Mouse (Mus musculus): Measurements from ENCODE around the gene Ttc7b. TPM values are rescaled to one million over a fixed set of nuclear protein-coding genes. Genes with fewer than 3 reads are reported as not detected.

The Ttc7b gene
- polyA plus RNA-seq, 1 experiment from 2014 or later: 1.0 TPM

- Histone ChIP-seq H3K4me1 (replicated peaks) (no peaks in the 10 kb centered on the region), H3K27me3 (no peaks in the 10 kb centered on the region), H3K4me3 (replicated peaks) (no peak overlapping the region), H3K9me3 (replicated peaks) (no peaks in the 10 kb centered on the region), H3K4me2 (no peak overlapping the region), H3K9ac (no peak overlapping the region), H3K36me3 (replicated peaks) (0 out of 2 replicates have a peak, but pooled peaks cover 2% of the 10 kb centered on the region), H3K27ac (replicated peaks) (no peak overlapping the region)
- WGBS (ENCODE audit: insufficient replicate concordance): 58% methylated on average over 7 of the region's 7 CpGs
- no peak for ATAC-seq (ENCODE audit: insufficient read depth)
These were observed 166.7 kb downstream of the Ttc7b start for GRCm38 (mm10) chr12:100353954-100354353.

- ATAC-seq (ENCODE audit: insufficient read depth): no peak
- Histone ChIP-seq H3K27me3 (no peaks in the 10 kb centered on the region), H3K27ac (replicated peaks) (no peak overlapping the region), H3K4me1 (replicated peaks) (no peaks in the 10 kb centered on the region), H3K9me3 (replicated peaks) (no peaks in the 10 kb centered on the region), H3K4me2 (no peak overlapping the region), H3K36me3 (replicated peaks) (0 out of 2 replicates have a peak, but pooled peaks cover 2% of the 10 kb centered on the region), H3K4me3 (replicated peaks) (no peak overlapping the region), H3K9ac (no peak overlapping the region)
- WGBS (ENCODE audit: insufficient replicate concordance): 66% methylated on average over 16 of the region's 16 CpGs
These were observed 167.4 kb downstream of the Ttc7b start for GRCm38 (mm10) chr12:100353075-100353782.

GRCm38 (mm10) chr12:100352094-100352493, 168.5 kb downstream of the Ttc7b start:
- no peak overlapping the region for H3K9ac ChIP-seq
- H3K4me2 ChIP-seq: no peak overlapping the region
- ATAC-seq (ENCODE audit: insufficient read depth): no peak
- no peak overlapping the region for H3K4me3 ChIP-seq (replicated peaks)
- no peaks in the 10 kb centered on the region for H3K9me3 ChIP-seq (replicated peaks)
- WGBS (ENCODE audit: insufficient replicate concordance): 39% methylated on average over 6 of the region's 6 CpGs
- H3K27me3 ChIP-seq: no peaks in the 10 kb centered on the region
- no peak overlapping the region for H3K27ac ChIP-seq (replicated peaks)
- no peaks in the 10 kb centered on the region for H3K4me1 ChIP-seq (replicated peaks)
- 0 out of 2 replicates have a peak, but pooled peaks cover 2% of the 10 kb centered on the region for H3K36me3 ChIP-seq (replicated peaks)

- ATAC-seq (ENCODE audit: insufficient read depth): no peak
- WGBS (ENCODE audit: insufficient replicate concordance): 65% methylated on average over 6 of the region's 6 CpGs
- Histone ChIP-seq H3K9ac (no peak overlapping the region), H3K4me3 (replicated peaks) (no peak overlapping the region), H3K36me3 (replicated peaks) (no peaks in the 10 kb centered on the region), H3K4me2 (no peak overlapping the region), H3K9me3 (replicated peaks) (no peaks in the 10 kb centered on the region), H3K4me1 (replicated peaks) (no peaks in the 10 kb centered on the region), H3K27me3 (no peaks in the 10 kb centered on the region), H3K27ac (replicated peaks) (no peak overlapping the region)
These were observed 177.1 kb downstream of the Ttc7b start for GRCm38 (mm10) chr12:100343554-100343953.

GRCm38 (mm10) chr12:100341614-100342013, 179.0 kb downstream of the Ttc7b start:
- Histone ChIP-seq H3K4me1 (replicated peaks) (no peaks in the 10 kb centered on the region), H3K4me2 (no peak overlapping the region), H3K36me3 (replicated peaks) (no peaks in the 10 kb centered on the region), H3K9me3 (replicated peaks) (no peaks in the 10 kb centered on the region), H3K27me3 (no peaks in the 10 kb centered on the region), H3K27ac (replicated peaks) (no peak overlapping the region), H3K4me3 (replicated peaks) (no peak overlapping the region), H3K9ac (no peak overlapping the region)
- ATAC-seq (ENCODE audit: insufficient read depth): no peak
- WGBS (ENCODE audit: insufficient replicate concordance): 70% methylated on average over 7 of the region's 7 CpGs

GRCm38 (mm10) chr12:100340901-100341460, 179.6 kb downstream of the Ttc7b start:
- H3K27me3 ChIP-seq: no peaks in the 10 kb centered on the region
- no peak overlapping the region for H3K4me3 ChIP-seq (replicated peaks)
- ATAC-seq (ENCODE audit: insufficient read depth): no peak
- no peak overlapping the region for H3K27ac ChIP-seq (replicated peaks)
- no peaks in the 10 kb centered on the region; the same call in 1 of the 2 replicates for H3K4me1 ChIP-seq (replicated peaks)
- no peaks in the 10 kb centered on the region for H3K36me3 ChIP-seq (replicated peaks)
- H3K4me2 ChIP-seq: no peak overlapping the region
- no peaks in the 10 kb centered on the region for H3K9me3 ChIP-seq (replicated peaks)
- 78% methylated on average over 7 of the region's 7 CpGs for WGBS (ENCODE audit: insufficient replicate concordance)
- H3K9ac ChIP-seq: no peak overlapping the region; the same call in 1 of the 2 replicates

GRCm38 (mm10) chr12:100338055-100338454, 182.6 kb downstream of the Ttc7b start:
- WGBS (ENCODE audit: insufficient replicate concordance): 44% methylated on average over 3 of the region's 3 CpGs
- Histone ChIP-seq H3K4me1 (replicated peaks) (no peaks in the 10 kb centered on the region; the same call in 1 of the 2 replicates), H3K27ac (replicated peaks) (no peak overlapping the region), H3K27me3 (no peaks in the 10 kb centered on the region), H3K9me3 (replicated peaks) (no peaks in the 10 kb centered on the region), H3K4me3 (replicated peaks) (no peak overlapping the region), H3K36me3 (replicated peaks) (no peaks in the 10 kb centered on the region), H3K4me2 (no peak overlapping the region), H3K9ac (no peak overlapping the region)
- ATAC-seq (ENCODE audit: insufficient read depth): no peak

GRCm38 (mm10) chr12:100337351-100338018, 183.1 kb downstream of the Ttc7b start:
- Histone ChIP-seq H3K4me3 (replicated peaks) (no peak overlapping the region), H3K36me3 (replicated peaks) (no peaks in the 10 kb centered on the region), H3K9ac (no peak overlapping the region), H3K4me2 (no peak overlapping the region), H3K4me1 (replicated peaks) (no peaks in the 10 kb centered on the region; the same call in 1 of the 2 replicates), H3K27me3 (no peaks in the 10 kb centered on the region), H3K27ac (replicated peaks) (no peak overlapping the region), H3K9me3 (replicated peaks) (no peaks in the 10 kb centered on the region)
- WGBS (ENCODE audit: insufficient replicate concordance): 67% methylated on average over 5 of the region's 5 CpGs
- ATAC-seq (ENCODE audit: insufficient read depth): no peak

- Histone ChIP-seq H3K9ac (no peak overlapping the region), H3K9me3 (replicated peaks) (no peaks in the 10 kb centered on the region), H3K4me3 (replicated peaks) (no peak overlapping the region), H3K27me3 (no peaks in the 10 kb centered on the region), H3K4me1 (replicated peaks) (no peaks in the 10 kb centered on the region; the same call in 1 of the 2 replicates), H3K27ac (replicated peaks) (no peak overlapping the region), H3K4me2 (no peak overlapping the region), H3K36me3 (replicated peaks) (no peaks in the 10 kb centered on the region)
- 42% methylated on average over 5 of the region's 5 CpGs for WGBS (ENCODE audit: insufficient replicate concordance)
- no peak for ATAC-seq (ENCODE audit: insufficient read depth)
These were observed 184.4 kb downstream of the Ttc7b start for GRCm38 (mm10) chr12:100336241-100336640.

GRCm38 (mm10) chr12:100331806-100332205, 188.8 kb downstream of the Ttc7b start:
- Histone ChIP-seq H3K4me1 (replicated peaks) (no peaks in the 10 kb centered on the region; the same call in 1 of the 2 replicates), H3K27me3 (no peaks in the 10 kb centered on the region), H3K4me2 (no peak overlapping the region), H3K36me3 (replicated peaks) (no peaks in the 10 kb centered on the region), H3K27ac (replicated peaks) (no peak overlapping the region), H3K9me3 (replicated peaks) (no peaks in the 10 kb centered on the region), H3K9ac (no peak overlapping the region), H3K4me3 (replicated peaks) (no peak overlapping the region)
- no peak for ATAC-seq (ENCODE audit: insufficient read depth)
- WGBS (ENCODE audit: insufficient replicate concordance): 71% methylated on average over 6 of the region's 6 CpGs

- no peaks in the 10 kb centered on the region for H3K4me1 ChIP-seq (replicated peaks)
These were observed 190.4 kb downstream of the Ttc7b start for GRCm38 (mm10) chr12:100330234-100330633.

More at GRCm38 (mm10) chr12:100330234-100330633, 190.4 kb downstream of the Ttc7b start:
- Histone ChIP-seq H3K36me3 (replicated peaks) (no peaks in the 10 kb centered on the region), H3K4me3 (replicated peaks) (no peak overlapping the region), H3K9me3 (replicated peaks) (no peaks in the 10 kb centered on the region), H3K4me2 (no peak overlapping the region), H3K9ac (no peak overlapping the region), H3K27me3 (no peaks in the 10 kb centered on the region), H3K27ac (replicated peaks) (no peak overlapping the region)
- ATAC-seq (ENCODE audit: insufficient read depth): no peak
- WGBS (ENCODE audit: insufficient replicate concordance): 71% methylated on average over 8 of the region's 8 CpGs
